8 mouse cellular contexts compared by ENCODE assay signal in the genomic region with DNA sequence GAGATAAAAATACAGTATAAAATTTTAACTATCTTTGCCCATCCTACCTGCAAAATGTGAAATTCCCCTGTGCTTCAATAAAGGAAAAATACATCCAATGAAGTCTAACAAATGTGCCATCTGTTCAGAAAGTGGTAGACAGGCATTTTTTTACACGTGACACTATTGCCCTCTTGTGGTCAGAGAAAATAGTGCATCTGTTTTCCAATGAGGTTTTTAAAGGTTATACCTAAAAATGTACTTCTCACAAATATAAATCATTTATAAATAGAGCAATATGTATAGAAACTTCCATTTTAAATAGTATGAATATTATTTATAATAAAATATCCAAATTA.
DNase-seq lines count a peak whose midpoint lies in the region; ATAC-seq lines count a peak whose summit lies in the region.

No protein-coding gene starts in this region.

- no peak overlapping the region for H3K9ac ChIP-seq in forebrain, embryonic 13.5 days

- H3K27me3 ChIP-seq in forebrain, embryonic 13.5 days = no peaks in the 10 kb centered on the region
- H3K27me3 ChIP-seq in forebrain, embryonic 10.5 days (ENCODE audit: poor library complexity, severe bottlenecking) = no peaks in the 10 kb centered on the region

- peaks cover 16% of the 10 kb centered on the region for H3K4me1 ChIP-seq in forebrain, embryonic 13.5 days
- H3K4me1 ChIP-seq in forebrain, embryonic 10.5 days = peaks cover 16% of the 10 kb centered on the region

- no peaks in the 10 kb centered on the region for H3K36me3 ChIP-seq in forebrain, embryonic 13.5 days (ENCODE audit: poor library complexity, severe bottlenecking)
- no peaks in the 10 kb centered on the region for H3K36me3 ChIP-seq in forebrain, embryonic 10.5 days (replicated peaks)

- no peak overlapping the region for H3K27ac ChIP-seq in forebrain, embryonic 13.5 days
- H3K27ac ChIP-seq in forebrain, embryonic 10.5 days = no peak overlapping the region

- no peak overlapping the region for H3K4me2 ChIP-seq in forebrain, embryonic 13.5 days

- H3K4me3 ChIP-seq in forebrain, embryonic 13.5 days = no peak overlapping the region
- no peak overlapping the region for H3K4me3 ChIP-seq in forebrain, embryonic 10.5 days

- peak; percentile 23; the same call in 1 of the 2 replicates for ATAC-seq in forebrain, embryonic 13.5 days
- ATAC-seq in megakaryocyte, adult 5-6 weeks (ENCODE audit: poor library complexity, severe bottlenecking) = no peak

- H3K9me3 ChIP-seq in forebrain, embryonic 13.5 days (replicated peaks) = no peaks in the 10 kb centered on the region
- peaks cover 5% of the 10 kb centered on the region; the same call in 1 of the 2 replicates for H3K9me3 ChIP-seq in forebrain, embryonic 10.5 days

- WGBS in forebrain, embryonic 13.5 days = 0% methylated on average over 1 of the region's 1 CpGs
- WGBS in forebrain, embryonic 10.5 days = 0% methylated on average over 1 of the region's 1 CpGs

- DNase-seq in forebrain, embryonic 10.5 days (ENCODE audit: extremely low spot score, low spot score) = no peak
- peak; percentile 52 for DNase-seq in right cerebral cortex, adult 18-20 months
- DNase-seq in right cerebral cortex, postnatal 4 days = no peak
- peak; percentile 65 to 83 for DNase-seq in cerebellum, postnatal 10 days
- peak; percentile 33 to 63 for DNase-seq in layer of hippocampus, postnatal 10 days (ENCODE audit: low spot score in 2 of 2)
- DNase-seq in retina, adult 2 months (ENCODE audit: low read depth, low spot score) = peak; percentile 23

Comparison
In these comparisons a context has a peak if more than half of its experiments do, and no peak if none do; other contexts are left out.
1. DNase-seq: peak in right cerebral cortex, adult 18-20 months (single experiment), cerebellum, postnatal 10 days (2 of 2), layer of hippocampus, postnatal 10 days (2 of 2) and retina, adult 2 months (single experiment); none in forebrain, embryonic 10.5 days (single experiment) and right cerebral cortex, postnatal 4 days (single experiment).